Mouse (Mus musculus) erythroblast, embryonic 14.5 days (primary cell): ENCODE data around the gene Rplp0. TPM values are rescaled to one million over a fixed set of nuclear protein-coding genes. Genes with fewer than 3 reads are reported as not detected.

Experiments
- H3K27me3 ChIP-seq: 2 replicates; pipeline ENCODE4 v1.6.1; 2012; ENCODE audit warnings: inconsistent platforms; ENCODE audit not compliant: control insufficient read depth
- H3K36me3 ChIP-seq: 2 replicates; pipeline ENCODE4 v1.6.1; 2012; ENCODE audit warnings: mild to moderate bottlenecking, inconsistent platforms; ENCODE audit not compliant: control insufficient read depth
- H3K4me1 ChIP-seq: 2 replicates; pipeline ENCODE4 v1.6.1; 2012; ENCODE audit warnings: inconsistent platforms; ENCODE audit not compliant: control insufficient read depth
- H3K4me3 ChIP-seq: replicated peaks from 2 replicates; pipeline ENCODE3; 2012; ENCODE audit warnings: moderate library complexity, mild to moderate bottlenecking, inconsistent platforms
- H3K9me3 ChIP-seq: 2 replicates; pipeline ENCODE4 v1.6.1; 2012; ENCODE audit warnings: low read length, inconsistent platforms, mixed read lengths; ENCODE audit not compliant: control insufficient read depth
- GATA1 ChIP-seq: IDR thresholded peaks from 2 replicates; pipeline ENCODE4 v1.6.1; 2012; ENCODE audit warnings: low read length, inconsistent platforms, mixed read lengths
- TAL1 ChIP-seq: IDR thresholded peaks from 3 replicates; pipeline ENCODE4 v1.6.1; 2012; ENCODE audit warnings: low read length, inconsistent platforms, mixed read lengths
- polyA plus RNA-seq: library from polyadenylated mRNA; stranded (reverse); fragments of >175 nt; gene quantifications from 2 replicates; pipeline ENCODE4 v1.2.3, GENCODE M21; 2012

Gene Rplp0
- polyA plus RNA-seq = 550 and 832 TPM in 2 replicates

- no peaks in the 10 kb centered on the region for H3K9me3 ChIP-seq
- peaks cover 55% of the 10 kb centered on the region for H3K4me1 ChIP-seq
- H3K27me3 ChIP-seq = no peaks in the 10 kb centered on the region
- peaks cover 43% of the 10 kb centered on the region for H3K36me3 ChIP-seq
- no peak for TF ChIP-seq TAL1
- no peak for TF ChIP-seq GATA1
- peak within 1 kb of the TSS; percentile 93 for H3K4me3 ChIP-seq
Measured at GRCm38 (mm10) chr5:115559237-115560101, at the start of gene Rplp0. Rplp0 (plus strand) TSS chr5:115559467.

- TF ChIP-seq GATA1 = no peak
- no peak for TF ChIP-seq TAL1
- Histone ChIP-seq H3K4me1 (peaks cover 36% of the 10 kb centered on the region), H3K9me3 (no peaks in the 10 kb centered on the region), H3K27me3 (peaks cover 23% of the 10 kb centered on the region), H3K36me3 (no peaks in the 10 kb centered on the region), H3K4me3 (no peak overlapping the region)
Measured at GRCm38 (mm10) chr5:115509790-115510689, 49.2 kb upstream of the Rplp0 start.

GRCm38 (mm10) chr5:115512375-115512774 lies 46.9 kb upstream of the Rplp0 start:
- Histone ChIP-seq H3K4me1 (peaks cover 33% of the 10 kb centered on the region), H3K9me3 (no peaks in the 10 kb centered on the region), H3K36me3 (no peaks in the 10 kb centered on the region; the same call in 1 of the 2 replicates), H3K27me3 (peaks cover 12% of the 10 kb centered on the region), H3K4me3 (no peak overlapping the region)
- TF ChIP-seq TAL1 = no peak
- no peak for TF ChIP-seq GATA1

- Histone ChIP-seq H3K4me1 (peaks cover 27% of the 10 kb centered on the region), H3K9me3 (no peaks in the 10 kb centered on the region), H3K4me3 (no peak overlapping the region), H3K36me3 (no peaks in the 10 kb centered on the region; the same call in 1 of the 2 replicates), H3K27me3 (peaks cover 6% of the 10 kb centered on the region)
- TF ChIP-seq GATA1 = no peak
- TF ChIP-seq TAL1 = no peak
Measured at GRCm38 (mm10) chr5:115513246-115513645, 46.0 kb upstream of the Rplp0 start.

GRCm38 (mm10) chr5:115513721-115514120 lies 45.5 kb upstream of the Rplp0 start:
- Histone ChIP-seq H3K4me3 (no peak overlapping the region), H3K4me1 (peaks cover 23% of the 10 kb centered on the region), H3K27me3 (peaks cover 2% of the 10 kb centered on the region), H3K9me3 (no peaks in the 10 kb centered on the region), H3K36me3 (no peaks in the 10 kb centered on the region; the same call in 1 of the 2 replicates)
- TF ChIP-seq GATA1 (no peak), TAL1 (no peak)

- no peaks in the 10 kb centered on the region for H3K27me3 ChIP-seq
- TF ChIP-seq TAL1 = no peak
- TF ChIP-seq GATA1 = no peak
- H3K36me3 ChIP-seq = no peaks in the 10 kb centered on the region; the same call in none of the 2 replicates
- H3K4me1 ChIP-seq = peaks cover 21% of the 10 kb centered on the region
- H3K4me3 ChIP-seq = no peak overlapping the region
- H3K9me3 ChIP-seq = no peaks in the 10 kb centered on the region
Measured at GRCm38 (mm10) chr5:115514346-115514745, 44.9 kb upstream of the Rplp0 start.

- no peak for TF ChIP-seq TAL1
- TF ChIP-seq GATA1 = no peak
- Histone ChIP-seq H3K27me3 (no peaks in the 10 kb centered on the region), H3K36me3 (no peaks in the 10 kb centered on the region; the same call in none of the 2 replicates), H3K4me3 (no peak overlapping the region), H3K9me3 (no peaks in the 10 kb centered on the region), H3K4me1 (peaks cover 17% of the 10 kb centered on the region)
Measured at GRCm38 (mm10) chr5:115514896-115515587, 44.2 kb upstream of the Rplp0 start.

- Histone ChIP-seq H3K4me1 (peaks cover 29% of the 10 kb centered on the region), H3K9me3 (no peaks in the 10 kb centered on the region), H3K4me3 (peak overlapping the region; percentile 14), H3K36me3 (no peaks in the 10 kb centered on the region; the same call in none of the 2 replicates), H3K27me3 (no peaks in the 10 kb centered on the region)
- no peak for TF ChIP-seq GATA1
- TF ChIP-seq TAL1 = no peak
Measured at GRCm38 (mm10) chr5:115516081-115516907, 43.0 kb upstream of the Rplp0 start.
